Mouse (Mus musculus): ENCODE results near the gene Pitpnm1. TPM values are rescaled to one million over a fixed set of nuclear protein-coding genes. Genes with fewer than 3 reads are reported as not detected.

Pitpnm1 gene
- total and polyA plus RNA-seq, 2 experiments from 2014 or later = 127 to 187 TPM

- Histone ChIP-seq H3K9me3 (ENCODE audit: low read length) (no peaks in the 10 kb centered on the region), H3K4me2 (ENCODE audit: low read depth, low read length, poor library complexity, severe bottlenecking) (no peak overlapping the region), H3K27ac (ENCODE audit: low read depth, low read length) (no peak overlapping the region), H3K4me3 (ENCODE audit: low read depth, low read length) (no peak overlapping the region), H3K27me3 (ENCODE audit: insufficient read depth, low read length) (no peaks in the 10 kb centered on the region), H3K36me3 (ENCODE audit: insufficient read depth, low read length) (no peaks in the 10 kb centered on the region), H3K9ac (replicated peaks; ENCODE audit: low read length, poor library complexity, severe bottlenecking) (no peak overlapping the region), H3K4me1 (ENCODE audit: insufficient read depth, low read length) (0 out of 2 replicates have a peak, but pooled peaks cover 13% of the 10 kb centered on the region)
- ATAC-seq (ENCODE audit: low FRiP score) (no peak), DNase-seq (ENCODE audit: low spot score) (no peak)
- WGBS = 80% methylated on average over 5 of the region's 5 CpGs
- TF ChIP-seq CTCF (IDR thresholded peaks at IDR 0.05) = no peak
Observed at GRCm38 (mm10) chr19:4094774-4095303, 5.0 kb upstream of the Pitpnm1 start.

- H3K27ac ChIP-seq (ENCODE audit: low read depth, low read length) = peak overlapping the region; percentile 87
- no peaks in the 10 kb centered on the region for H3K36me3 ChIP-seq (ENCODE audit: insufficient read depth, low read length)
Observed at GRCm38 (mm10) chr19:4095802-4096201, 4.0 kb upstream of the Pitpnm1 start.

GRCm38 (mm10) chr19:4096642-4097440 lies 3.0 kb upstream of the Pitpnm1 start, which contains the start of gene Cdk2ap2:
Gene Cdk2ap2 (plus strand): TSS chr19:4097182.
- peak; percentile 93 for ATAC-seq (ENCODE audit: low FRiP score)
- peak; percentile 99 for DNase-seq (ENCODE audit: low spot score)
- no peaks in the 10 kb centered on the region for H3K27me3 ChIP-seq (ENCODE audit: insufficient read depth, low read length)
- no peaks in the 10 kb centered on the region for H3K36me3 ChIP-seq (ENCODE audit: insufficient read depth, low read length)
- TF ChIP-seq CTCF (IDR thresholded peaks at IDR 0.05) = no peak
- peak within 1 kb of the TSS; percentile 62 for H3K9ac ChIP-seq (replicated peaks; ENCODE audit: low read length, poor library complexity, severe bottlenecking)
- under 1% methylated on average over 63 of the region's 65 CpGs for WGBS
- H3K4me1 ChIP-seq (ENCODE audit: insufficient read depth, low read length) = peaks cover 21% of the 10 kb centered on the region; the same call in 1 of the 2 replicates
- no peaks in the 10 kb centered on the region for H3K9me3 ChIP-seq (ENCODE audit: low read length)
- peak within 1 kb of the TSS; percentile 80 for H3K4me2 ChIP-seq (ENCODE audit: low read depth, low read length, poor library complexity, severe bottlenecking)
- H3K4me3 ChIP-seq (ENCODE audit: low read depth, low read length) = peak within 1 kb of the TSS; percentile 57
- H3K27ac ChIP-seq (ENCODE audit: low read depth, low read length) = peak within 1 kb of the TSS; percentile 87

More at GRCm38 (mm10) chr19:4095802-4096201, 4.0 kb upstream of the Pitpnm1 start:
- no peak for TF ChIP-seq CTCF (IDR thresholded peaks at IDR 0.05)
- peak overlapping the region; percentile 80; the same call in 1 of the 2 replicates for H3K4me2 ChIP-seq (ENCODE audit: low read depth, low read length, poor library complexity, severe bottlenecking)
- no peak for DNase-seq (ENCODE audit: low spot score)
- peak overlapping the region; percentile 57 for H3K4me3 ChIP-seq (ENCODE audit: low read depth, low read length)
- 0 out of 2 replicates have a peak, but pooled peaks cover 19% of the 10 kb centered on the region for H3K4me1 ChIP-seq (ENCODE audit: insufficient read depth, low read length)
- H3K27me3 ChIP-seq (ENCODE audit: insufficient read depth, low read length) = no peaks in the 10 kb centered on the region
- 75% methylated on average over 3 of the region's 3 CpGs for WGBS
- no peak for ATAC-seq (ENCODE audit: low FRiP score)
- no peak overlapping the region for H3K9ac ChIP-seq (replicated peaks; ENCODE audit: low read length, poor library complexity, severe bottlenecking)
- H3K9me3 ChIP-seq (ENCODE audit: low read length) = no peaks in the 10 kb centered on the region

- no peak for TF ChIP-seq CTCF (IDR thresholded peaks at IDR 0.05)
- peak overlapping the region; percentile 47; the same call in 1 of the 2 replicates for H3K27ac ChIP-seq (ENCODE audit: low read depth, low read length)
Observed at GRCm38 (mm10) chr19:4097441-4097825, 2.4 kb upstream of the Pitpnm1 start.

GRCm38 (mm10) chr19:4098426-4098825 lies 1.4 kb upstream of the Pitpnm1 start:
- H3K27me3 ChIP-seq (ENCODE audit: insufficient read depth, low read length) = no peaks in the 10 kb centered on the region
- H3K27ac ChIP-seq (ENCODE audit: low read depth, low read length) = no peak overlapping the region
- no peak overlapping the region for H3K4me3 ChIP-seq (ENCODE audit: low read depth, low read length)
- H3K9ac ChIP-seq (replicated peaks; ENCODE audit: low read length, poor library complexity, severe bottlenecking) = no peak overlapping the region
- DNase-seq (ENCODE audit: low spot score) (no peak), ATAC-seq (ENCODE audit: low FRiP score) (no peak)
- H3K36me3 ChIP-seq (ENCODE audit: insufficient read depth, low read length) = peaks cover 7% of the 10 kb centered on the region
- H3K9me3 ChIP-seq (ENCODE audit: low read length) = no peaks in the 10 kb centered on the region
- 90% methylated on average over 13 of the region's 13 CpGs for WGBS
- no peak overlapping the region for H3K4me2 ChIP-seq (ENCODE audit: low read depth, low read length, poor library complexity, severe bottlenecking)
- peaks cover 28% of the 10 kb centered on the region; the same call in 1 of the 2 replicates for H3K4me1 ChIP-seq (ENCODE audit: insufficient read depth, low read length)
- no peak for TF ChIP-seq CTCF (IDR thresholded peaks at IDR 0.05)

More at GRCm38 (mm10) chr19:4097441-4097825, 2.4 kb upstream of the Pitpnm1 start:
- ATAC-seq (ENCODE audit: low FRiP score) (no peak), DNase-seq (ENCODE audit: low spot score) (no peak)
- H3K4me2 ChIP-seq (ENCODE audit: low read depth, low read length, poor library complexity, severe bottlenecking) = peak overlapping the region; percentile 80
- 0 out of 2 replicates have a peak overlapping the region, but pooled peaks have one; percentile 51 for H3K9ac ChIP-seq (replicated peaks; ENCODE audit: low read length, poor library complexity, severe bottlenecking)
- H3K4me1 ChIP-seq (ENCODE audit: insufficient read depth, low read length) = peaks cover 27% of the 10 kb centered on the region; the same call in 1 of the 2 replicates
- no peaks in the 10 kb centered on the region for H3K27me3 ChIP-seq (ENCODE audit: insufficient read depth, low read length)
- H3K4me3 ChIP-seq (ENCODE audit: low read depth, low read length) = peak overlapping the region; percentile 57
- no peaks in the 10 kb centered on the region for H3K36me3 ChIP-seq (ENCODE audit: insufficient read depth, low read length)
- no peaks in the 10 kb centered on the region for H3K9me3 ChIP-seq (ENCODE audit: low read length)
- 3% methylated on average over 21 of the region's 21 CpGs for WGBS
